ENCODE assay signal across 7 mouse cellular contexts in genomic region chr12:13269570-13270390, GRCm38 (mm10). TPM values are rescaled to one million over a fixed set of nuclear protein-coding genes. Genes with fewer than 3 reads are reported as not detected.
A peak's percentile ranks its signal among the peaks of the same experiment; 100 is the strongest.
DNase-seq lines count a peak whose midpoint lies in the region; ATAC-seq and TF ChIP-seq lines count a peak whose summit lies in the region.

No protein-coding gene starts in this region.

- no peaks in the 10 kb centered on the region for H3K27me3 ChIP-seq in C2C12 (ENCODE audit: control insufficient read depth, insufficient read depth, insufficient read length)
- H3K27me3 ChIP-seq in intestine, postnatal 0 days (replicated peaks; ENCODE audit: control insufficient read depth, insufficient read depth, low read length) = no peaks in the 10 kb centered on the region
- no peaks in the 10 kb centered on the region for H3K27me3 ChIP-seq in neural tube, embryonic 14.5 days (ENCODE audit: control insufficient read depth, insufficient read depth, low read length)

- H3K9ac ChIP-seq in intestine, postnatal 0 days (ENCODE audit: low read depth, low read length) = peak overlapping the region; percentile 74
- peak overlapping the region; percentile 76 for H3K9ac ChIP-seq in neural tube, embryonic 14.5 days (replicated peaks; ENCODE audit: low read depth, low read length)

- H3K4me1 ChIP-seq in embryonic fibroblast, embryonic 13.5 days (ENCODE audit: control insufficient read depth, insufficient read depth, low read length) = no peaks in the 10 kb centered on the region
- 0 out of 2 replicates have a peak, but pooled peaks cover 7% of the 10 kb centered on the region for H3K4me1 ChIP-seq in intestine, postnatal 0 days (replicated peaks; ENCODE audit: control insufficient read depth, insufficient read depth, low read length)
- H3K4me1 ChIP-seq in neural tube, embryonic 14.5 days (ENCODE audit: control insufficient read depth, insufficient read depth, low read length) = peaks cover 10% of the 10 kb centered on the region; the same call in 1 of the 2 replicates

- H3K4me3 ChIP-seq in C2C12 (ENCODE audit: insufficient read depth, poor library complexity, severe bottlenecking) = peak overlapping the region; percentile 82
- H3K4me3 ChIP-seq in embryonic fibroblast, embryonic 13.5 days (ENCODE audit: insufficient read depth, low read length) = peak overlapping the region; percentile 92
- H3K4me3 ChIP-seq in intestine, postnatal 0 days (ENCODE audit: low read depth, low read length) = peak overlapping the region; percentile 87
- peak overlapping the region; percentile 88 for H3K4me3 ChIP-seq in neural tube, embryonic 14.5 days (ENCODE audit: low read depth, low read length)

- H3K4me2 ChIP-seq in intestine, postnatal 0 days (replicated peaks; ENCODE audit: low read depth) = peak overlapping the region; percentile 81
- peak overlapping the region; percentile 66 for H3K4me2 ChIP-seq in neural tube, embryonic 14.5 days (ENCODE audit: low read depth, low read length)

- H3K27ac ChIP-seq in embryonic fibroblast, embryonic 13.5 days (ENCODE audit: insufficient read depth, low read length) = 0 out of 2 replicates have a peak overlapping the region, but pooled peaks have one; percentile 14
- peak overlapping the region; percentile 58; the same call in 1 of the 2 replicates for H3K27ac ChIP-seq in intestine, postnatal 0 days (ENCODE audit: low read depth, low read length)
- no peak overlapping the region; the same call in 1 of the 2 replicates for H3K27ac ChIP-seq in neural tube, embryonic 14.5 days (ENCODE audit: low read depth, low read length)

- H3ac ChIP-seq in C2C12 (ENCODE audit: control insufficient read depth, insufficient read length, low read depth) = peak overlapping the region; percentile 76

- peak; percentile 29 for DNase-seq in 3T3-L1 (ENCODE audit: low read depth, low spot score)
- DNase-seq in gastrocnemius, adult 18-20 months (ENCODE audit: low spot score) = no peak
- DNase-seq in embryo, embryonic 10 days (ENCODE audit: low spot score) = no peak

- 0 out of 2 replicates have a peak, but pooled peaks have one; percentile 5 for ATAC-seq in intestine, postnatal 0 days
- peak; percentile 33 for ATAC-seq in neural tube, embryonic 14.5 days (ENCODE audit: low read depth)

- H3K79me3 ChIP-seq in C2C12 (ENCODE audit: low read depth) = peaks cover 16% of the 10 kb centered on the region

- WGBS in intestine, postnatal 0 days = 33% methylated on average over 16 of the region's 16 CpGs
- 43% methylated on average over 16 of the region's 16 CpGs for WGBS in neural tube, embryonic 14.5 days

- no peak for TF ChIP-seq CTCF in C2C12 (IDR thresholded peaks at IDR 0.05; ENCODE audit: control insufficient read depth, insufficient read depth, insufficient read length)
- no peak for TF ChIP-seq CTCF in embryonic fibroblast, embryonic 13.5 days (IDR thresholded peaks at IDR 0.05; ENCODE audit: borderline replicate concordance, insufficient read depth, low read length)
- TF ChIP-seq CTCF in intestine, postnatal 0 days (IDR thresholded peaks at IDR 0.05; ENCODE audit: low read depth) = no peak

- H3K79me2 ChIP-seq in C2C12 (ENCODE audit: control insufficient read depth, insufficient read depth) = peaks cover 28% of the 10 kb centered on the region

- H3K36me3 ChIP-seq in C2C12 (ENCODE audit: control insufficient read depth, insufficient read depth) = peaks cover 8% of the 10 kb centered on the region
- 0 out of 2 replicates have a peak, but pooled peaks cover 3% of the 10 kb centered on the region for H3K36me3 ChIP-seq in intestine, postnatal 0 days (ENCODE audit: control insufficient read depth, insufficient read depth)
- no peaks in the 10 kb centered on the region; the same call in 1 of the 2 replicates for H3K36me3 ChIP-seq in neural tube, embryonic 14.5 days (ENCODE audit: control insufficient read depth, insufficient read depth, low read length)

- no peaks in the 10 kb centered on the region for H3K9me3 ChIP-seq in intestine, postnatal 0 days (ENCODE audit: control insufficient read depth)
- no peaks in the 10 kb centered on the region for H3K9me3 ChIP-seq in neural tube, embryonic 14.5 days (ENCODE audit: control insufficient read depth, low read length)

- TF ChIP-seq POLR2A in embryonic fibroblast, embryonic 13.5 days (IDR thresholded peaks at IDR 0.05; ENCODE audit: low read depth, low read length) = no peak

TF ChIP-seq in C2C12, 6 proteins besides CTCF, POLR2A, EP300 and RAD21:
- no peak for TF ChIP-seq CEBPB (IDR thresholded peaks at IDR 0.05; ENCODE audit: low read depth)
- TF ChIP-seq MYOG (IDR thresholded peaks at IDR 0.05; ENCODE audit: control insufficient read depth, extremely low read depth, insufficient read length) = no peak
- no peak for TF ChIP-seq MYOD1 (IDR thresholded peaks at IDR 0.05; ENCODE audit: control insufficient read depth, insufficient read length, low read depth)
- no peak for TF ChIP-seq USF1 (IDR thresholded peaks at IDR 0.05; ENCODE audit: low read depth)
- TF ChIP-seq FOSL1 (IDR thresholded peaks at IDR 0.05; ENCODE audit: insufficient read depth, low read length, poor library complexity, severe bottlenecking) = no peak
- TF ChIP-seq MAX (IDR thresholded peaks at IDR 0.05) = no peak

RNA-seq across cellular contexts. Expression of gene Nbas, which starts 0.8 kb away (rescaled TPM):
- 10.5 TPM for polyA plus RNA-seq in C2C12 (2012; fragmentation: generic; extraction: Trizol)
- polyA plus RNA-seq in embryonic fibroblast, embryonic 13.5 days (2011; ENCODE audit: insufficient read length, low read depth, missing spikeins) = 24.5 and 27.7 TPM in 2 replicates
- 13.9 TPM in 2 replicates for polyA plus RNA-seq in intestine, postnatal 0 days (2015; fragmentation: Nextera tagmentation; extraction: Ambion mirVana)
- 24.9 and 27.6 TPM in 2 replicates for polyA plus RNA-seq in neural tube, embryonic 14.5 days (2014; fragmentation: Nextera tagmentation; extraction: Ambion mirVana)
- total RNA-seq in gastrocnemius, adult 18-20 months (2021) = 10 to 100 TPM; 21.2 to 24.2 TPM

RNA-seq across cellular contexts. Expression of gene Ddx1, which starts 20.8 kb away (rescaled TPM):
- 43.0 TPM for polyA plus RNA-seq in C2C12 (2012; fragmentation: generic; extraction: Trizol)
- 183 and 195 TPM in 2 replicates for polyA plus RNA-seq in embryonic fibroblast, embryonic 13.5 days (2011; ENCODE audit: insufficient read length, low read depth, missing spikeins)
- 47.3 and 50.2 TPM in 2 replicates for polyA plus RNA-seq in intestine, postnatal 0 days (2015; fragmentation: Nextera tagmentation; extraction: Ambion mirVana)
- 141 and 169 TPM in 2 replicates for polyA plus RNA-seq in neural tube, embryonic 14.5 days (2014; fragmentation: Nextera tagmentation; extraction: Ambion mirVana)
- 100 to 1,000 TPM; 118 to 127 TPM for total RNA-seq in gastrocnemius, adult 18-20 months (2021)
